Mouse (Mus musculus) hindbrain, embryonic 14.5 days (tissue): ENCODE measurements at regions not wholly inside any gene's neighbourhood (a gene's known extent, or its start where the extent isn't known, plus 50 kb on each side); places are given as distances from the start of the nearest gene placed in this dataset.

ENCODE experiments used
- ATAC-seq: fragments of 200-750 bp; cut with Nextera tagmentation; 2 replicates; pipeline ENCODE4 v1.8.0; 2017; ENCODE audit warnings: moderate number of reproducible peaks, mild to moderate bottlenecking, moderate TSS enrichment, moderate library complexity; ENCODE audit not compliant: low FRiP score
- DNase-seq: peaks from one replicate; pipeline ENCODE4 v3.0.0-alpha.2; 2015; ENCODE audit warnings: low spot score
- H3K27ac ChIP-seq: fragments of 300-500 bp; sonication (generic); 2 replicates; pipeline ENCODE4 v1.5.1; 2014; ENCODE audit warnings: mild to moderate bottlenecking, moderate library complexity
- H3K27me3 ChIP-seq: fragments of 300-500 bp; sonication (generic); 2 replicates; pipeline ENCODE4 v1.6.1; 2014; ENCODE audit warnings: mild to moderate bottlenecking, low read length, mixed read lengths; ENCODE audit not compliant: control insufficient read depth, insufficient read depth
- H3K36me3 ChIP-seq: fragments of 300-500 bp; sonication (generic); replicated peaks from 2 replicates; pipeline ENCODE4 v1.6.1; 2014; ENCODE audit not compliant: control insufficient read depth, insufficient read depth
- H3K4me1 ChIP-seq: fragments of 300-500 bp; sonication (generic); replicated peaks from 2 replicates; pipeline ENCODE4 v1.6.1; 2014; ENCODE audit warnings: antibody characterized with exemption, low read length, mixed read lengths; ENCODE audit not compliant: control insufficient read depth, insufficient read depth
- H3K4me2 ChIP-seq: fragments of 300-500 bp; sonication (generic); replicated peaks from 2 replicates; pipeline ENCODE4 v1.6.1; 2014; ENCODE audit warnings: mild to moderate bottlenecking, moderate library complexity
- H3K4me3 ChIP-seq: fragments of 300-500 bp; sonication (generic); replicated peaks from 2 replicates; pipeline ENCODE4 v1.5.1; 2014; ENCODE audit warnings: mild to moderate bottlenecking, low read length
- H3K9ac ChIP-seq: fragments of 300-500 bp; sonication (generic); 2 replicates; pipeline ENCODE4 v1.6.1; 2014
- H3K9me3 ChIP-seq: fragments of 300-500 bp; sonication (generic); 2 replicates; pipeline ENCODE4 v1.6.1; 2016; ENCODE audit warnings: low read length; ENCODE audit not compliant: control insufficient read depth
- WGBS: fragments of 180-500 bp; shearing (Covaris S2); extraction: QIAGEN DNeasy Blood & Tissue Kit; methylation state at CpG from one replicate; pipeline ENCODE4 v1.1.7; 2014; 5-methylcytosine and 5-hydroxymethylcytosine counted together

GRCm38 (mm10) chr1:32858040-32858439 lies 310.9 kb upstream of the Gm5415 start:
- Histone ChIP-seq H3K36me3 (no peaks in the 10 kb centered on the region), H3K9ac (no peak overlapping the region), H3K4me3 (no peak overlapping the region), H3K27me3 (no peaks in the 10 kb centered on the region), H3K4me2 (no peak overlapping the region), H3K27ac (no peak overlapping the region), H3K9me3 (0 out of 2 replicates have a peak, but pooled peaks cover 3% of the 10 kb centered on the region), H3K4me1 (no peaks in the 10 kb centered on the region)
- DNase-seq (no peak), ATAC-seq (no peak)
- WGBS: 65% methylated on average over 1 of the region's 1 CpGs
